Mouse (Mus musculus) hindbrain, embryonic 11.5 days (tissue): ENCODE results near the gene Gale. TPM values are rescaled to one million over a fixed set of nuclear protein-coding genes. Genes with fewer than 3 reads are reported as not detected.

Experiments
- ATAC-seq: fragments of 200-750 bp; cut with Nextera tagmentation; 2 replicates; pipeline ENCODE4 v1.8.0; 2017; ENCODE audit warnings: mild to moderate bottlenecking, moderate TSS enrichment, moderate library complexity; ENCODE audit not compliant: low FRiP score
- DNase-seq: peaks from one replicate; pipeline ENCODE4 v3.0.0-alpha.2; 2015; ENCODE audit warnings: low spot score
- H3K27ac ChIP-seq: fragments of 300-500 bp; sonication (generic); 2 replicates; pipeline ENCODE4 v1.5.1; 2014; ENCODE audit warnings: mild to moderate bottlenecking, low read depth, low read length
- H3K27me3 ChIP-seq: fragments of 300-500 bp; sonication (generic); 2 replicates; pipeline ENCODE4 v1.6.1; 2014; ENCODE audit warnings: mild to moderate bottlenecking, low read length, moderate library complexity, mixed read lengths; ENCODE audit not compliant: control insufficient read depth, insufficient read depth
- H3K36me3 ChIP-seq: fragments of 300-500 bp; sonication (generic); 2 replicates; pipeline ENCODE4 v1.6.1; 2014; ENCODE audit warnings: mild to moderate bottlenecking, low read length, moderate library complexity, mixed read lengths; ENCODE audit not compliant: control insufficient read depth, insufficient read depth
- H3K4me1 ChIP-seq: fragments of 300-500 bp; sonication (generic); replicated peaks from 2 replicates; pipeline ENCODE4 v1.6.1; 2014; ENCODE audit warnings: low read length, mixed read lengths; ENCODE audit not compliant: control insufficient read depth, insufficient read depth
- H3K4me2 ChIP-seq: fragments of 300-500 bp; sonication (generic); replicated peaks from 2 replicates; pipeline ENCODE4 v1.6.1; 2014; ENCODE audit warnings: mild to moderate bottlenecking, low read depth, low read length
- H3K4me3 ChIP-seq: fragments of 300-500 bp; sonication (generic); 2 replicates; pipeline ENCODE4 v1.5.1; 2014; ENCODE audit warnings: low read depth, low read length
- H3K9ac ChIP-seq: fragments of 300-500 bp; sonication (generic); 2 replicates; pipeline ENCODE4 v1.6.1; 2014; ENCODE audit warnings: low read depth, low read length
- H3K9me3 ChIP-seq: fragments of 300-500 bp; sonication (generic); 2 replicates; pipeline ENCODE4 v1.6.1; 2016; ENCODE audit warnings: low read length; ENCODE audit not compliant: control insufficient read depth
- WGBS: fragments of 180-500 bp; shearing (Covaris S2); extraction: QIAGEN DNeasy Blood & Tissue Kit; methylation state at CpG from one replicate; pipeline ENCODE4 v1.1.7; 2014; 5-methylcytosine and 5-hydroxymethylcytosine counted together
- polyA plus RNA-seq: library from polyadenylated mRNA; unstranded; fragments of >200 nt; fragmentation: Nextera tagmentation; extraction: Ambion mirVana; gene quantifications from 2 replicates; pipeline ENCODE4 v1.2.1, GENCODE M21; 2014

Gene Gale
- polyA plus RNA-seq, 1 experiment from 2014 or later, result 27.9 TPM

DNA sequence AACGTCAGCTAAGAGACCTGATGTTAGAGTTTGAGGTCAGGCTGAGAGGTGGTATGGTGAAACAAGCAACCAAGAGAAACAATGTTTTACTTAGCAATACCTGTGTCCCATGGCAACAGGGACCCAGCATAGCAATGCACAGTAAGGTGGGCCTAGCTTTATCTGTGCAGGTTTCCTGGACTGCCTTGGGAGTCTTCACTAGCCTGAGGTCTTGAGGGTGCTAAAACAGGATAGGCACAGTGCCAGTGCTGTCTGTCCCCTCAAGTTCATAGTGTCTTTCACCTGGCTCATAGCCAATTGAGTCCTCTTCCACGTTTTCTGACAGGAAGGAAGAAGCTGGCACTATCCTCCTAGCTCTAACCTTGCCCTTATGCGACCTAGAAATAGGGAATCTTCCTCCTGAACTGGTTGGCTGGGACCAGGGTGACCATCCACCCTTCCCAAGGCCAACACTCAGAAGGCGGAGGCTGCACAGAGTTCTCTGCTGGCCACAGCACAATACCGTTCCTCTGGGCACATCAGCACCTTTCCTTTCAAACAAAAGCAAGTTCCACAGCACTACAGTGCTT lies 40.7 kb downstream of the Gale start:
- peaks cover 28% of the 10 kb centered on the region for H3K36me3 ChIP-seq
- no peaks in the 10 kb centered on the region for H3K27me3 ChIP-seq
- no peak overlapping the region for H3K9ac ChIP-seq
- ATAC-seq (no peak), DNase-seq (no peak)
- no peak overlapping the region for H3K4me3 ChIP-seq
- H3K9me3 ChIP-seq, result no peaks in the 10 kb centered on the region
- H3K4me2 ChIP-seq, result no peak overlapping the region
- H3K27ac ChIP-seq, result no peak overlapping the region
- 88% methylated on average over 5 of the region's 5 CpGs for WGBS
- H3K4me1 ChIP-seq, result no peaks in the 10 kb centered on the region

GRCm38 (mm10) chr4:136004921-136005320 lies 41.4 kb downstream of the Gale start:
- Histone ChIP-seq H3K4me2 (no peak overlapping the region), H3K4me1 (no peaks in the 10 kb centered on the region), H3K9me3 (no peaks in the 10 kb centered on the region), H3K27ac (no peak overlapping the region), H3K27me3 (no peaks in the 10 kb centered on the region), H3K36me3 (peaks cover 30% of the 10 kb centered on the region), H3K9ac (no peak overlapping the region), H3K4me3 (no peak overlapping the region)
- DNase-seq, result no peak
- ATAC-seq, result no peak
- 85% methylated on average over 2 of the region's 2 CpGs for WGBS

GRCm38 (mm10) chr4:136006821-136007220 lies 43.3 kb downstream of the Gale start:
- Histone ChIP-seq H3K4me2 (no peak overlapping the region), H3K9ac (no peak overlapping the region), H3K4me3 (no peak overlapping the region), H3K4me1 (no peaks in the 10 kb centered on the region), H3K27ac (no peak overlapping the region), H3K27me3 (no peaks in the 10 kb centered on the region), H3K9me3 (no peaks in the 10 kb centered on the region), H3K36me3 (peaks cover 34% of the 10 kb centered on the region)
- 92% methylated on average over 3 of the region's 3 CpGs for WGBS
- ATAC-seq, result no peak
- DNase-seq, result no peak

DNA sequence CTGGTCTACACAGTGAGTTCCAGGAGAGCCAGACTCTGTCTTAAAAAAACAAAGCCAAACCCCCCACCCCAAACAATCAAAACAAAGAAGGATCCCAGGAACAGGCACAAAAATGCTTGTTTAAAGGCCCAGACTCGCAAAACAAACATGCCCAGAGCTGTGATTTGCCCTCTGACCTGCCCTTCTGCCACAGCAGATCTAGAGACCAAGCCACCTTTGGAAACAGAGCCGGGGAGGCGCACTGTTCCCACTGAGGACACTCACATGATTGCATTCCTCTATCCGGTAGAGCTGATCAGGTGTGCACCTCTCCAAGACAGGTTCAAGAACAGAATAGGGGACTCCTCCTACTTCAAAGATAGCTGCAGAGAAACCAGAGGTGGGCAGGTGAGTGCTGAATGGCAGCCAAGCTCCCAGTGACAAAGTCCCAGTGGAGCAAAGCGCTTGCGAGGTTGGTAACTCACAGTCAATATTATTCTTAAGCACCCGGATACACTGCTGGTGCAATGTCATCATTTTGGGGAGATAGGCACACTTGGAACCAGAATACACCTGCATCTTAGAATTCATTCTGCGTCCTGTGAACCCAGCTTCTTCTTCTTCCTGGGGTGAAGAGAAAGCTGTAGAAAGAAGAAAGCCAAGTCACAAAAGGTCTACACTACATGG lies 45.4 kb downstream of the Gale start:
- WGBS, result 87% methylated on average over 8 of the region's 8 CpGs
- Histone ChIP-seq H3K4me2 (no peak overlapping the region), H3K27ac (no peak overlapping the region), H3K4me3 (no peak overlapping the region), H3K9me3 (no peaks in the 10 kb centered on the region), H3K36me3 (peaks cover 28% of the 10 kb centered on the region), H3K27me3 (no peaks in the 10 kb centered on the region), H3K4me1 (no peaks in the 10 kb centered on the region), H3K9ac (no peak overlapping the region)
- DNase-seq, result no peak
- ATAC-seq, result no peak

- H3K4me1 ChIP-seq, result no peaks in the 10 kb centered on the region
- 85% methylated on average over 4 of the region's 4 CpGs for WGBS
- no peak overlapping the region for H3K4me2 ChIP-seq
- H3K9ac ChIP-seq, result no peak overlapping the region
- no peak overlapping the region for H3K4me3 ChIP-seq
- H3K27me3 ChIP-seq, result no peaks in the 10 kb centered on the region
- ATAC-seq (no peak), DNase-seq (no peak)
- peaks cover 18% of the 10 kb centered on the region for H3K36me3 ChIP-seq
- H3K27ac ChIP-seq, result no peak overlapping the region
- H3K9me3 ChIP-seq, result no peaks in the 10 kb centered on the region
Observed at GRCm38 (mm10) chr4:136010586-136010985, 47.1 kb downstream of the Gale start.

- 93% methylated on average over 3 of the region's 3 CpGs for WGBS
- no peak for ATAC-seq
Observed at GRCm38 (mm10) chr4:136016059-136016602, 52.6 kb downstream of the Gale start.

More at GRCm38 (mm10) chr4:136016059-136016602, 52.6 kb downstream of the Gale start:
- H3K9me3 ChIP-seq, result no peaks in the 10 kb centered on the region
- H3K27ac ChIP-seq, result no peak overlapping the region
- no peak overlapping the region for H3K4me2 ChIP-seq
- H3K27me3 ChIP-seq, result no peaks in the 10 kb centered on the region
- H3K9ac ChIP-seq, result no peak overlapping the region
- no peaks in the 10 kb centered on the region for H3K4me1 ChIP-seq
- H3K36me3 ChIP-seq, result no peaks in the 10 kb centered on the region
- no peak overlapping the region for H3K4me3 ChIP-seq
- DNase-seq, result no peak

Other genes with a start within 250 kb of the Gale start
- not detected in 2 replicates for gene Il22ra1, start 235.6 kb upstream of the Gale start, polyA plus RNA-seq
- gene Myom3, start 204.0 kb upstream of the Gale start, polyA plus RNA-seq, result 0.22 and 0.25 TPM in 2 replicates
- gene Srsf10, start 108.0 kb upstream of the Gale start, polyA plus RNA-seq, result 390 and 420 TPM in 2 replicates
- 213 and 226 TPM in 2 replicates for gene Pnrc2, start 89.9 kb upstream of the Gale start, polyA plus RNA-seq
- 0.08 and 0.47 TPM in 2 replicates for gene Cnr2, start 68.3 kb upstream of the Gale start, polyA plus RNA-seq
- 44.5 and 50.4 TPM in 2 replicates for gene Fuca1, start 43.0 kb upstream of the Gale start, polyA plus RNA-seq
- 54.0 and 60.7 TPM in 2 replicates for gene Hmgcl, start 17.3 kb upstream of the Gale start, polyA plus RNA-seq
- 143 and 150 TPM in 2 replicates for gene Lypla2, start 8.9 kb downstream of the Gale start, polyA plus RNA-seq
- gene Pithd1, start 23.5 kb downstream of the Gale start, polyA plus RNA-seq, result 60.6 and 62.5 TPM in 2 replicates
- 38.2 and 42.8 TPM in 2 replicates for gene Eloa, start 58.0 kb downstream of the Gale start, polyA plus RNA-seq
- gene Rpl11, start 89.7 kb downstream of the Gale start, polyA plus RNA-seq, result 350 and 354 TPM in 2 replicates
- gene Id3, start 179.8 kb downstream of the Gale start, polyA plus RNA-seq, result 453 and 482 TPM in 2 replicates
- gene E2f2, start 208.7 kb downstream of the Gale start, polyA plus RNA-seq, result 5.5 and 6.2 TPM in 2 replicates
- 2.5 and 3.3 TPM in 2 replicates for gene Asap3, start 242.6 kb downstream of the Gale start, polyA plus RNA-seq